Mouse (Mus musculus) heart, adult 2 months (tissue): Measurements from ENCODE around the gene Sirt3. TPM values are rescaled to one million over a fixed set of nuclear protein-coding genes. Genes with fewer than 3 reads are reported as not detected.

Experiments
- DNase-seq, 2 experiments: peaks; one replicate each; pipeline ENCODE4 v3.0.0; 2021
- H3K27ac ChIP-seq: fragments of 200-600 bp; 2 replicates; pipeline ENCODE4 v1.8.1; 2022
- H3K27me3 ChIP-seq: fragments of 200-500 bp; 2 replicates; pipeline ENCODE4 v1.6.1; 2012; ENCODE audit warnings: mild to moderate bottlenecking, low read length, inconsistent platforms, mixed read lengths; ENCODE audit not compliant: control insufficient read depth, insufficient read depth
- H3K36me3 ChIP-seq: fragments of 200-500 bp; 2 replicates; pipeline ENCODE4 v1.6.1; 2012; ENCODE audit warnings: low read length, inconsistent platforms; ENCODE audit not compliant: control insufficient read depth, insufficient read depth
- H3K4me1 ChIP-seq: fragments of 200-500 bp; 2 replicates; pipeline ENCODE4 v1.6.1; 2011; ENCODE audit warnings: low read length; ENCODE audit not compliant: control insufficient read depth, insufficient read depth
- H3K4me3 ChIP-seq: fragments of 200-600 bp; 2 replicates; pipeline ENCODE4 v1.8.1; 2022
- H3K79me2 ChIP-seq: fragments of 200-500 bp; replicated peaks from 2 replicates; pipeline ENCODE4 v1.6.1; 2012; ENCODE audit warnings: mild to moderate bottlenecking, inconsistent platforms, low read length, moderate library complexity, mixed read lengths; ENCODE audit not compliant: control insufficient read depth, insufficient read depth
- H3K9ac ChIP-seq: fragments of 200-500 bp; 2 replicates; pipeline ENCODE4 v1.6.1; 2012; ENCODE audit warnings: low read depth, mild to moderate bottlenecking, control low read depth, inconsistent platforms, low read length, mixed read lengths
- CTCF ChIP-seq: fragments of 200-600 bp; IDR thresholded peaks from 2 replicates; pipeline ENCODE4 v1.8.1; 2022; ENCODE audit warnings: antibody characterized with exemption, mild to moderate bottlenecking, moderate library complexity
- EP300 ChIP-seq: fragments of 200-500 bp; IDR thresholded peaks from 2 replicates; pipeline ENCODE4 v1.6.1; 2011; ENCODE audit warnings: low read depth, low read length, control low read depth; ENCODE audit not compliant: insufficient read depth
- POLR2A ChIP-seq: fragments of 200-500 bp; IDR thresholded peaks from 2 replicates; pipeline ENCODE4 v1.6.1; 2011; ENCODE audit warnings: mild to moderate bottlenecking, low read depth, low read length, control low read depth; ENCODE audit not compliant: insufficient read depth
- WGBS: fragments of 180-500 bp; shearing (Covaris S2); methylation state at CpG from one replicate; pipeline ENCODE4 v1.1.7; 2018; 5-methylcytosine and 5-hydroxymethylcytosine counted together
- intact Hi-C: fragments of 180-260 bp; cut with DNase I; formaldehyde crosslinking; loops from one replicate; pipeline ENCODE4 v1.15.1; 2025
- polyA plus RNA-seq: library from polyadenylated mRNA; depleted of rRNA; stranded (reverse); fragments of >200 nt; gene quantifications from 2 replicates; pipeline ENCODE4 v1.2.3, GENCODE M21; 2012
- total RNA-seq, 2 experiments: library from RNA; stranded (reverse); gene quantifications; 2 replicates each; pipeline ENCODE4 v1.2.3; 2021

Gene Sirt3
- total and polyA plus RNA-seq, 3 experiments: 53.1 to 86.9 (median 60.6) TPM

GRCm38 (mm10) chr7:140920418-140921029, 38.4 kb upstream of the Sirt3 start, which contains the start of gene Nlrp6:
TSS of gene Nlrp6 (plus strand) at chr7:140920902.
- intact Hi-C loops: no loop called here
- Histone ChIP-seq H3K4me1 (peaks cover 4% of the 10 kb centered on the region), H3K4me3 (no peak within 1 kb of the TSS), H3K27me3 (peaks cover 18% of the 10 kb centered on the region), H3K36me3 (no peaks in the 10 kb centered on the region), H3K9ac (no peak within 1 kb of the TSS), H3K79me2 (no peaks in the 10 kb centered on the region), H3K27ac (no peak within 1 kb of the TSS)
- 74% methylated on average over 8 of the region's 8 CpGs for WGBS
- TF ChIP-seq CTCF (no peak), POLR2A (no peak), EP300 (no peak)
- no peak for DNase-seq

GRCm38 (mm10) chr7:140919911-140920310, 37.8 kb upstream of the Sirt3 start:
- Histone ChIP-seq H3K4me3 (no peak overlapping the region), H3K36me3 (no peaks in the 10 kb centered on the region), H3K27ac (no peak overlapping the region), H3K4me1 (peaks cover 4% of the 10 kb centered on the region), H3K79me2 (no peaks in the 10 kb centered on the region), H3K9ac (no peak overlapping the region), H3K27me3 (peaks cover 18% of the 10 kb centered on the region)
- DNase-seq: no peak
- 39% methylated on average over 4 of the region's 4 CpGs for WGBS
- no peak for TF ChIP-seq EP300
- no peak for TF ChIP-seq CTCF
- no peak for TF ChIP-seq POLR2A
- intact Hi-C loops: no loop called here

DNA sequence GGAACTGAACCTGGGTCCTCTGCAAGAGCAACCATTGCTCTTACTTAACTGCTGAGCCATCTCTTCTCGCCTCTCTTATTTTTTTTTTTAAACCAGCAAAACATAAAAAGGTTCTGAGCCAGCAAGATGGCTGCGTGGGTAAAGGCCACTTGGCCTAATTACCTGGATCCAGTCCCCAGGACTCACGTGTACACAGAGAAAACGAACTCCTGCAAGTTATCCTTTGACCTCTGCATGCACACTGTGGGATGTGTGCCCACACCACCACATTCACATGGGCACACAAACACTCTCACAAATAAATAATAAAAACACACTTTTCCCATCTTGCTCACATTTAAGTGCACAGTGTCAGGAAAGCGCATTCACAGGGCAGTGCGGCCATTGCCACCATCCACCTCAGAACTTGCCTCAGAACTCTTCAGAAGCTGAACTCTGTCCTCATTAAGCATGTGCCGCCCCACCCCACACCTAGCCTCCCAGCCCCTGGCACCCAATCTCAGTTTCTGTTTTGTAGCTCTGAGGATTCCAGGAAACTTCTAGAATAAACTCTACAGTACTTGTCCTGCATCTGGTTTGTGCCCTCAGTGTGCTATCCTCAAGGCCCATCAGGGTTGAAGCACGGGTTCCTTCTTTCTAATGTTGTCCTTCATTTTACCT, 32.1 kb upstream of the Sirt3 start:
- intact Hi-C loops: no loop called here
- TF ChIP-seq POLR2A (no peak), EP300 (no peak), CTCF (no peak)
- WGBS: 85% methylated on average over 8 of the region's 8 CpGs
- Histone ChIP-seq H3K27ac (no peak overlapping the region), H3K4me1 (no peaks in the 10 kb centered on the region), H3K9ac (no peak overlapping the region), H3K36me3 (no peaks in the 10 kb centered on the region), H3K79me2 (no peaks in the 10 kb centered on the region), H3K27me3 (no peaks in the 10 kb centered on the region), H3K4me3 (no peak overlapping the region)
- DNase-seq: no peak

DNA sequence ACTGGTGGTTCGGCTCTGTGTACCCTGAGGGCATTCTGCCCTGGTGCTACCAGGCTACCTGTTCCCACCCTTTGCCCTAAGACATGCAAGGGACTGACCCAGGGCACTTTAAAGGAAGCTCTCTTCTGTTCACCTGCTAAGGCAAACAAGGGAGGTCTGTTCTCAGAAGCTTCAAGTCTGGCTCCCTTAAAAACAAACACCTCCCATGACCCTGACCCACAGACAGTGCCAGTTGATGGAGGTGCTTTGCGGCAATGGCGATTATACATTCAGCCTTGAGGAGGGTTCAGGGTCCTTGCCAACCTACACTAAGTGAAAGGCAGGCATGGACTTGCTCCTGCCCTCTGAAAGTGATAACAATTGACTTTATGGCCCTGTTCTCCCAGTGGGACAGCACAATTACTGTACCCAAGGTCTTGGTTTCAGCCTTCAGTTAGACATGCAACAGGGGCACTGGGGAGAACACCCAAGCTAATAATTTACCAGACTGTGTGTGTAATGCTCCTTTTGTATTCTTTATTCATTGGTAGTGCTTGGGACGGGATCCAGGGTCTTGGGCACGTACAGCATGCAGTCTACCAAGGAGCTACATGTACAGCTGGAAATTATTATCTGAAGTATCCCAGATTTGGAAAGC, 30.9 kb upstream of the Sirt3 start:
- no peak for DNase-seq
- 77% methylated on average over 5 of the region's 5 CpGs for WGBS
- Histone ChIP-seq H3K9ac (no peak overlapping the region), H3K4me3 (no peak overlapping the region), H3K4me1 (no peaks in the 10 kb centered on the region), H3K27ac (no peak overlapping the region), H3K27me3 (no peaks in the 10 kb centered on the region), H3K36me3 (no peaks in the 10 kb centered on the region), H3K79me2 (no peaks in the 10 kb centered on the region)
- TF ChIP-seq CTCF (no peak), EP300 (no peak), POLR2A (no peak)
- intact Hi-C loops: no loop called here

- intact Hi-C loops: no loop called here
- 38% methylated on average over 3 of the region's 3 CpGs for WGBS
- Histone ChIP-seq H3K27ac (no peak overlapping the region), H3K36me3 (no peaks in the 10 kb centered on the region), H3K9ac (no peak overlapping the region), H3K4me1 (no peaks in the 10 kb centered on the region), H3K27me3 (no peaks in the 10 kb centered on the region), H3K79me2 (no peaks in the 10 kb centered on the region), H3K4me3 (no peak overlapping the region)
- no peak for DNase-seq
- TF ChIP-seq EP300 (no peak), POLR2A (no peak), CTCF (no peak)
Measured at GRCm38 (mm10) chr7:140912293-140912692, 30.2 kb upstream of the Sirt3 start.
